Mouse (Mus musculus) myocyte (in vitro differentiated cells): ENCODE measurements around the gene Tpt1. TPM values are rescaled to one million over a fixed set of nuclear protein-coding genes. Genes with fewer than 3 reads are reported as not detected.

Experiments
- H3K27me3 ChIP-seq: one replicate; pipeline ENCODE4 v1.6.1; 2011; ENCODE audit not compliant: control insufficient read depth, insufficient read depth, insufficient read length
- H3K36me3 ChIP-seq: one replicate; pipeline ENCODE4 v1.6.1; 2011; ENCODE audit not compliant: control insufficient read depth, insufficient read depth
- H3K4me2 ChIP-seq: one replicate; pipeline ENCODE4 v1.6.1; 2011; ENCODE audit warnings: low read depth, control low read depth
- H3K4me3 ChIP-seq: one replicate; pipeline ENCODE4 v1.5.1; 2011; ENCODE audit warnings: mild to moderate bottlenecking, control low read depth, moderate library complexity
- H3K79me2 ChIP-seq: one replicate; pipeline ENCODE4 v1.6.1; 2011; ENCODE audit not compliant: control insufficient read depth, insufficient read depth
- H3ac ChIP-seq: one replicate; pipeline ENCODE4 v1.6.1; 2011; ENCODE audit not compliant: control insufficient read depth, insufficient read length
- CEBPB ChIP-seq: IDR thresholded peaks from 2 replicates; pipeline ENCODE4 v1.6.1; 2011; ENCODE audit warnings: mild to moderate bottlenecking, moderate library complexity; ENCODE audit not compliant: poor library complexity, insufficient read depth, severe bottlenecking
- E2F4 ChIP-seq: IDR thresholded peaks from one replicate; pipeline ENCODE4 v1.6.1; 2011; ENCODE audit warnings: mild to moderate bottlenecking, control low read depth, moderate library complexity; ENCODE audit not compliant: insufficient read depth
- MAX ChIP-seq: IDR thresholded peaks from one replicate; pipeline ENCODE4 v1.6.1; 2011; ENCODE audit warnings: low read depth, mild to moderate bottlenecking, control low read depth
- MYOD1 ChIP-seq, 3 experiments: IDR thresholded peaks; one replicate each; pipeline ENCODE4 v1.6.1; 2011; ENCODE audit warnings: control low read depth in 2 of 3, low read depth in 2 of 3, mild to moderate bottlenecking in 2 of 3, moderate library complexity in 1 of 3; ENCODE audit not compliant: insufficient read length in 2 of 3, control insufficient read depth in 1 of 3
- MYOG ChIP-seq, 3 experiments: IDR thresholded peaks; one replicate each; pipeline ENCODE4 v1.6.1; 2011; ENCODE audit warnings: control low read depth in 2 of 3, low read depth in 2 of 3, mild to moderate bottlenecking in 2 of 3; ENCODE audit not compliant: insufficient read length in 2 of 3, control insufficient read depth in 1 of 3, insufficient read depth in 1 of 3
- POLR2A ChIP-seq: IDR thresholded peaks from one replicate; pipeline ENCODE4 v1.6.1; 2011; ENCODE audit warnings: low read depth, mild to moderate bottlenecking, control low read depth, moderate library complexity; ENCODE audit not compliant: insufficient read length
- POLR2AphosphoS2 ChIP-seq: IDR thresholded peaks from one replicate; pipeline ENCODE4 v1.6.1; 2011; ENCODE audit warnings: low read depth, control low read depth; ENCODE audit not compliant: insufficient read length
- REST ChIP-seq: IDR thresholded peaks from one replicate; pipeline ENCODE4 v1.6.1; 2011; ENCODE audit warnings: mild to moderate bottlenecking, control low read depth, moderate library complexity; ENCODE audit not compliant: insufficient read depth, insufficient read length
- SRF ChIP-seq: IDR thresholded peaks from one replicate; pipeline ENCODE4 v1.6.1; 2011; ENCODE audit warnings: low read depth; ENCODE audit not compliant: control insufficient read depth, insufficient read length
- TCF12 ChIP-seq: IDR thresholded peaks from one replicate; pipeline ENCODE4 v1.6.1; 2011; ENCODE audit warnings: mild to moderate bottlenecking, control low read depth; ENCODE audit not compliant: poor library complexity, insufficient read depth, severe bottlenecking
- TCF3 ChIP-seq: IDR thresholded peaks from one replicate; pipeline ENCODE4 v1.6.1; 2011; ENCODE audit warnings: low read depth, control low read depth; ENCODE audit not compliant: insufficient read length
- USF1 ChIP-seq: IDR thresholded peaks from one replicate; pipeline ENCODE4 v1.6.1; 2011; ENCODE audit warnings: low read depth, mild to moderate bottlenecking, control low read depth, moderate library complexity
- polyA plus RNA-seq: library from polyadenylated mRNA; unstranded; fragments of >200 nt; fragmentation: generic; extraction: Trizol; gene quantifications from one replicate; pipeline ENCODE4 v1.2.1, GENCODE M21; 2012; ENCODE audit warnings: missing spikeins

The Tpt1 gene
- polyA plus RNA-seq, 1 experiment, result 6,214 TPM

DNA sequence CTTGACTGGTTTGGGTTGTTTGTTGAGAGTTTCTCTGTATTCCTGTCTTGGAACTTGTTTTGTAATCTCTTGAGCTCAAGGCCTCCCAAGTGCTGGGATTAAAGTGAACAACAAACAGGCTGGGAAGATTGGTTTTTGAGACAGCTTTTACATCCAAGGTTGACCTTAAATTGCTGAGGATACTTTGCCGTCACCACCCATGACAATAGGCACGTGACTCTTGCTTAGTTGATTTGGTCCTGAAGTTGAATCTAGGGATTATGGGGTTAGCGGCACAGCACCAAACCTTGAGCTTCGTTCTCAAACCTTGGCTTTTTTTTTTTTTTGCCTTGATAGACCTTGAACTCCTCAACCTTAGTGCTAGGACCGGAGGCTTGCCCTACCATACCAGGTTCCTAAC lies 4.3 kb downstream of the Tpt1 start:
- H3K36me3 ChIP-seq, result peaks cover 54% of the 10 kb centered on the region

DNA sequence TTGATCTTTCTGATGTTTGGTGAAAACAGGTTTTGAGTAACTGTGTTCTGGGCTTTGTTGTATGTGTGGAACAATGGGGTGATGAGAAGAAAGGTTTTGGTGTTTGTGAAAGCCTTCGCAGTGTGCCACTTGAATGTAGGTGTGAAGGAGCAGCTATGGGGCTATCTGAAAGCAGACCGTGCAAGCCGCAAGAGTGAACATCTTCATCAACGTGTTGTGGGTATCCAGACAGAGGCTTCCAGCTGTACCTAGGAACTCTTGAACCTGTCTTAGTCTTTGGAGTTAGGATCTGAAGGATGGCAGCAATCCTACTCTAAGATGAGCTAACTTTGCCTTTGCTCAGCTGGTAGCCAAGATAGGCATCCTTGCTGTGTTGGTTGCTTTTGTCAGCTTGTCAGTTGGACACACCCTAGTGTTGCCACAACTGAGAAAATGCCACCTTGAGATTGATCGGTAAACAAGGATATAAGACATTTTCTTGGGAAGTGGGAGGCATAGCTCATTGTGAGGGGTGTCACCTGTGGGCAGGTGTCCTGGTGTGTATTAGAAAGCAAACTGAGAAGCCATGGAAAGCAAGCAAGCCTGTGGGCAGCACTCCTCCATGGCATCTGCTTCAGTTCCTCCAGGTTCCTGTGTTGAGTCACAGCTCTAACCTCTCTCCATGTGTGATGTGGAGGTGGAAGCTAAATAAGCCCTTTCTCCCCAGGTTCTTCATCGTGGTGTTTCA lies 5.1 kb downstream of the Tpt1 start:
- Histone ChIP-seq H3K27me3 (no peaks in the 10 kb centered on the region), H3K79me2 (peaks cover 48% of the 10 kb centered on the region), H3K36me3 (peaks cover 54% of the 10 kb centered on the region)

More for the DNA sequence above, 4.3 kb downstream of the Tpt1 start:
- Histone ChIP-seq H3ac (no peak overlapping the region), H3K27me3 (no peaks in the 10 kb centered on the region), H3K79me2 (peaks cover 48% of the 10 kb centered on the region), H3K4me3 (no peak overlapping the region), H3K4me2 (peak overlapping the region; percentile 97)
- TF ChIP-seq POLR2AphosphoS2 (peak; percentile 73), MYOD1 (IDR thresholded peaks at IDR 0.05; ENCODE audit: control insufficient read depth in 1 of 3, insufficient read length in 2 of 3, low read depth in 2 of 3) (no peak)

DNA sequence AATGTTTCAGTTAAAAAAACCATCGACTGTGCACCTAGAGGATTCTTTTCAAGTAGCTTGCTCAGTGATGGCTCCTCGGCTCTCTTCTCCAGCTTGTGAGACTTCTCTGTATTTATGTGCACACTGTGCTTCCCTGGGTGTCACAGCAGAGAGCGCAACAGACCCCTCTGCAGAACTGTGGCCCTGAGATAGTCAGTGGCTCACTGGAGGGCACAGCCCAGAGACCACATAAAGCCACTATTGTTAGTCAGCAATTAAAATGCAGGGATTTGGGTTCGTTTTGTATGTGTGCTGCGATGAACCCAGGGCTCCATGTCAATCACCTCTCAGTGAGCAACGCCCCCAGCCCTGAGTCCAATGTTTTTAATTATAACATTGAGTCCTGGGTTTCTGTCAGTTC lies 5.9 kb downstream of the Tpt1 start:
- no peaks in the 10 kb centered on the region for H3K27me3 ChIP-seq
- H3K79me2 ChIP-seq, result peaks cover 45% of the 10 kb centered on the region
- H3K4me2 ChIP-seq, result peak overlapping the region; percentile 12
- TF ChIP-seq POLR2AphosphoS2 (peak; percentile 72), POLR2A (peak; percentile 6), MYOD1 (IDR thresholded peaks at IDR 0.05; ENCODE audit: control insufficient read depth in 1 of 3, insufficient read length in 2 of 3, low read depth in 2 of 3) (no peak)
- no peak overlapping the region for H3ac ChIP-seq
- H3K36me3 ChIP-seq, result peaks cover 54% of the 10 kb centered on the region
- H3K4me3 ChIP-seq, result no peak overlapping the region

More for the DNA sequence above, 5.1 kb downstream of the Tpt1 start:
- peak overlapping the region; percentile 97 for H3K4me2 ChIP-seq
- TF ChIP-seq MYOD1 (IDR thresholded peaks at IDR 0.05; ENCODE audit: control insufficient read depth in 1 of 3, insufficient read length in 2 of 3, low read depth in 2 of 3), result peak in 1 of 3 experiments; percentile 19
- peak; percentile 33 for TF ChIP-seq POLR2A
- TF ChIP-seq POLR2AphosphoS2, result peak; percentile 73
- TF ChIP-seq E2F4, result no peak
- no peak overlapping the region for H3K4me3 ChIP-seq
- H3ac ChIP-seq, result no peak overlapping the region

DNA sequence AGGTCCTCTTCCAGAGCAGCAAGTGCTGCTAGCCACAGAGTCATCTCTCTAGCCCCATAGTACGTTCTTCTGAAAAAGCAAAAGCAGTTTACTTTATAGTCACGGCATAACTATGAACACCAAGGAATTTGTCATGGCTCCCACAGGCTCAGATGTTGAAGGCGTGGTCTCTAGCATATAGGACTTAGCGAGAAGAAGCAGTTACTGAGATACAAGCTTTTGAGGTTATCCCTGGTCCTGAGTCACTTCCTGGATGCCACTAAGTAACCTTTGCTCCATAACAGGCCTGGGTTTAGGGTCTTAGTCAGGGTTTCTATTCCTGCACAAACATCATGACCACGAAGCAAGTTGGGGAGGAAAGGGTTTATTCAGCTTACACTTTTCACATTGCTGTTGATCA lies 7.1 kb downstream of the Tpt1 start:
- Histone ChIP-seq H3K4me3 (no peak overlapping the region), H3K79me2 (peaks cover 38% of the 10 kb centered on the region), H3K36me3 (peaks cover 48% of the 10 kb centered on the region), H3ac (no peak overlapping the region), H3K27me3 (no peaks in the 10 kb centered on the region), H3K4me2 (peak overlapping the region; percentile 10)
- TF ChIP-seq CEBPB (no peak), POLR2A (no peak), USF1 (no peak), TCF3 (no peak), MYOG (IDR thresholded peaks at IDR 0.05; ENCODE audit: control insufficient read depth in 1 of 3, insufficient read depth in 1 of 3, insufficient read length in 2 of 3, low read depth in 2 of 3) (no peak), MYOD1 (IDR thresholded peaks at IDR 0.05; ENCODE audit: control insufficient read depth in 1 of 3, insufficient read length in 2 of 3, low read depth in 2 of 3) (no peak), MAX (no peak), POLR2AphosphoS2 (no peak), SRF (no peak), REST (no peak), E2F4 (no peak), TCF12 (no peak)

DNA sequence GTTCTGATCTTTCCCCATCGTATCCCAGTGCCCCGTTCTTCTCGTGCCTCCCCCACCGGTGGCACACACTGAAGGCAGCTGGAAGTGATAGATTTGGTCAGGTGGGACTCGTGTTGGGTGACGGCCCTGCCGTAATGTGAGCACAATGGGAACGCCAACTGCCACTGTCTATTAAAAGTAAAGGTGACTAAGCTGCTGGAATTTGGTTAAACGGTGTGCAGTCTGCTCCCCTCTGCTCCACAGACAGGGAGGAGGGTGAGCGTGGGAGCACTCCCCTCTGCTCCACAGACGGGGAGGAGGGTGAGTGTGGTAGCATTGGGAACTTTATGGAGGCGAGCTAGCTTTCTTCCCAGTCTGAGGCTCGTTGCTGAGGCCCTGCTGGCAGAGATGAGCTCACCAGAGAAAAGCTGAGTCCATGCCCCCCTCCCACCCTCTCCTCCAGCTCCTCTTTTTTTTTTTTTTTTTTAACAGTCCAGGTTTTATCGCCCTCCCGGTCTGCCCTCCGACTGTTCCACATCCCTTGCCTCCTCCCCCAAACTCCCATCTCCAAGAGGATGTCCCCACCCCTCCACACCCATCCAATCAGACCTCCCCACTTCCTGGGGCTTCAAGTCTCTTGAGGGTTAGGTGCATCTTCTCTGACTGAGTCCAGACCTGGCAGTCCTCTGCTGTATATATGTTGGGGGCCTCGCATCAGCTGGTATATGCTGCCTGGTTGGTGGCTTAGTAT lies 10.5 kb downstream of the Tpt1 start:
- H3K4me3 ChIP-seq, result peak overlapping the region; percentile 11
- peaks cover 18% of the 10 kb centered on the region for H3K36me3 ChIP-seq
- peaks cover 14% of the 10 kb centered on the region for H3K79me2 ChIP-seq
- peak overlapping the region; percentile 24 for H3ac ChIP-seq
- TF ChIP-seq MAX (no peak), USF1 (no peak), SRF (no peak), MYOD1 (IDR thresholded peaks at IDR 0.05; ENCODE audit: control insufficient read depth in 1 of 3, insufficient read length in 2 of 3, low read depth in 2 of 3) (peak; percentile 95 to 99 (median 98)), TCF12 (peak; percentile 79), TCF3 (peak; percentile 78), MYOG (IDR thresholded peaks at IDR 0.05; ENCODE audit: control insufficient read depth in 1 of 3, insufficient read depth in 1 of 3, insufficient read length in 2 of 3, low read depth in 2 of 3) (peak; percentile 84 to 94 (median 85)), POLR2A (peak; percentile 55)
- no peaks in the 10 kb centered on the region for H3K27me3 ChIP-seq
- peak overlapping the region; percentile 68 for H3K4me2 ChIP-seq
